Mouse (Mus musculus): Measurements from ENCODE around the gene Lrfn3. TPM values are rescaled to one million over a fixed set of nuclear protein-coding genes. Genes with fewer than 3 reads are reported as not detected.

Lrfn3 gene
- polyA plus RNA-seq, 1 experiment from 2014 or later, result 7.4 TPM

DNA sequence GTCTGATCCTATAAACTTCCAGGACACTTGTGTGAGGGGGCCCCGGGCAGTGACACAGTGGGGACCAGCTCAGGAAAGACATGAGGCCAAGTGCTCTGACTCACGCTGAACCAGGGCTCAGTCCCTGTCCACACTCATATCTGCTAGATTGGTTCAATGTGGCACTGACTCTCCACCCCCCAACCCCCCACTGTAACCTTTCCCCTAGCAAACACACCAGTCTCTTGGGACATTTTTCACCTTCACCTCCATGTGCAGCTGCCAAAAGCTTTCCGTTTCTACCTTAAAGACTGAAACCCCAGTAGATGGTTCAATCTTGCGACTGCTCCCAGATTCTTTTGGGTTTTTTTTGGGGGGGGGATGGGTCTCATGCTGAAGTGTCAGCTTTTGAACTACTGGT, 8.5 kb downstream of the Lrfn3 start:
- H3K36me3 ChIP-seq (replicated peaks; ENCODE audit: insufficient read depth, low read length), result no peaks in the 10 kb centered on the region
- DNase-seq, result peak; percentile 62
- peak overlapping the region; percentile 26; the same call in 1 of the 2 replicates for H3K9ac ChIP-seq (replicated peaks)
- WGBS (ENCODE audit: insufficient replicate concordance), result 54% methylated on average over 3 of the region's 4 CpGs
- H3K27me3 ChIP-seq (ENCODE audit: insufficient read depth, low read length), result no peaks in the 10 kb centered on the region
- no peaks in the 10 kb centered on the region for H3K9me3 ChIP-seq (ENCODE audit: low read length)
- no peak overlapping the region for H3K4me3 ChIP-seq (ENCODE audit: low read depth, low read length)
- TF ChIP-seq EP300 (IDR thresholded peaks at IDR 0.05; ENCODE audit: low read depth) (peak; percentile 38; the same call in 1 of the 2 replicates), CTCF (IDR thresholded peaks at IDR 0.05; ENCODE audit: low read depth) (no peak)
- H3K4me1 ChIP-seq (ENCODE audit: insufficient read depth), result peaks cover 8% of the 10 kb centered on the region
- ATAC-seq, result peak; percentile 70
- peak overlapping the region; percentile 45 for H3K4me2 ChIP-seq (ENCODE audit: low read depth, low read length)
- H3K27ac ChIP-seq (ENCODE audit: low read depth), result peak overlapping the region; percentile 91

DNA sequence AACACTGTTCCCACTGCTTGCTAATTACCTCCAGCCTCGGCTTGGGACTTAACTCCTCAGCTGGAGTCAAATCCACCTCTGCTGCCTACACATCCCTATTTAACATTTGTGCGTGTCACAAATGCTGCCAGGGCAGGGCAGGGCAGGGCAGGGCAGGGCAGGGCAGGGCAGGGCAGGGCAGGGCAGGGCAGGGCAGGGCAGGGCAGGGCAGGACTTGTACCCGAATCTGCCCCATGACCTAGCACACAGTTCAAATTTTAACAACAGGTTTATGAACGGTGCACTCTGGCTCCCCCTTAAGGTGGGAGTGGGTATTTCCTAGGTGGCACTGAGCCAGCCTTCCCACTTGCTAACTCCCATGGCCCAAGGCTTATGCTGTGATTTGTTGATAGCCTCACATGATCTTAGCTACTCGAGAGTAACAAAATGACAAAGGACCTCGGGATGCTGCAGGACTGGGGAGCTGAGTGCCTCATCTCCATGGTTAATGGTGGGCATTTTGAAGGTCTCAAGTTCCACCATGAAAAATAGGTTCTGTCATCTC, 9.2 kb downstream of the Lrfn3 start:
- Histone ChIP-seq H3K4me3 (ENCODE audit: low read depth, low read length) (no peak overlapping the region), H3K36me3 (replicated peaks; ENCODE audit: insufficient read depth, low read length) (no peaks in the 10 kb centered on the region), H3K4me2 (ENCODE audit: low read depth, low read length) (no peak overlapping the region), H3K27ac (ENCODE audit: low read depth) (peak overlapping the region; percentile 91), H3K9me3 (ENCODE audit: low read length) (no peaks in the 10 kb centered on the region), H3K9ac (replicated peaks) (no peak overlapping the region), H3K4me1 (ENCODE audit: insufficient read depth) (peaks cover 8% of the 10 kb centered on the region), H3K27me3 (ENCODE audit: insufficient read depth, low read length) (0 out of 2 replicates have a peak, but pooled peaks cover 3% of the 10 kb centered on the region)
- WGBS (ENCODE audit: insufficient replicate concordance), result 19% methylated on average over 6 of the region's 6 CpGs
- TF ChIP-seq EP300 (IDR thresholded peaks at IDR 0.05; ENCODE audit: low read depth) (no peak), CTCF (IDR thresholded peaks at IDR 0.05; ENCODE audit: low read depth) (peak; percentile 81)
- ATAC-seq, result peak; percentile 78
- peak; percentile 81 for DNase-seq

DNA sequence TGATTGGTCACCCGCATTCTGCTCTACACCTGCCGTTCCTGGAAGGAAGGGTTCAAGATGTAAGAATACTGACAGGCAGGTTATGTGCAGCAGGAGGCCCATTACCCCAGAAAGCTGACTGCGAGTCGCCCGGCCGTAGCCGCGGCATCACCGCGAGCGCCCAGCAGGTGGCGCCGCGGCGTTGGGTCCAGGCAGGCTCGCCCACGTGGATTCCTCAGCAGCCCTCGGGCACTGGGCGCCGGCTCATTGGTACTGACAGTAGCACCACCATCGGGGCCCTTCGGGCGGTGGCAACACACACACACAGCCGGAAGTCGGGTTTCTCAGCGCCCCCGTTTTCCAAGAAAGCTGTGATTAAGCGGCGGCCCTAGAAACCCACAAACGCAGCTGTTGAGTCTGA, 14.7 kb downstream of the Lrfn3 start:
- Histone ChIP-seq H3K9me3 (ENCODE audit: low read length) (no peaks in the 10 kb centered on the region), H3K4me1 (ENCODE audit: insufficient read depth) (no peaks in the 10 kb centered on the region), H3K4me3 (ENCODE audit: low read depth, low read length) (no peak overlapping the region), H3K36me3 (replicated peaks; ENCODE audit: insufficient read depth, low read length) (no peaks in the 10 kb centered on the region), H3K27ac (ENCODE audit: low read depth) (no peak overlapping the region), H3K27me3 (ENCODE audit: insufficient read depth, low read length) (peaks cover 14% of the 10 kb centered on the region; the same call in 1 of the 2 replicates), H3K4me2 (ENCODE audit: low read depth, low read length) (no peak overlapping the region), H3K9ac (replicated peaks) (no peak overlapping the region)
- peak; percentile 80 for DNase-seq
- WGBS (ENCODE audit: insufficient replicate concordance), result 2% methylated on average over 30 of the region's 30 CpGs
- ATAC-seq, result peak; percentile 72
- TF ChIP-seq CTCF (IDR thresholded peaks at IDR 0.05; ENCODE audit: low read depth) (peak; percentile 88), EP300 (IDR thresholded peaks at IDR 0.05; ENCODE audit: low read depth) (no peak)

DNA sequence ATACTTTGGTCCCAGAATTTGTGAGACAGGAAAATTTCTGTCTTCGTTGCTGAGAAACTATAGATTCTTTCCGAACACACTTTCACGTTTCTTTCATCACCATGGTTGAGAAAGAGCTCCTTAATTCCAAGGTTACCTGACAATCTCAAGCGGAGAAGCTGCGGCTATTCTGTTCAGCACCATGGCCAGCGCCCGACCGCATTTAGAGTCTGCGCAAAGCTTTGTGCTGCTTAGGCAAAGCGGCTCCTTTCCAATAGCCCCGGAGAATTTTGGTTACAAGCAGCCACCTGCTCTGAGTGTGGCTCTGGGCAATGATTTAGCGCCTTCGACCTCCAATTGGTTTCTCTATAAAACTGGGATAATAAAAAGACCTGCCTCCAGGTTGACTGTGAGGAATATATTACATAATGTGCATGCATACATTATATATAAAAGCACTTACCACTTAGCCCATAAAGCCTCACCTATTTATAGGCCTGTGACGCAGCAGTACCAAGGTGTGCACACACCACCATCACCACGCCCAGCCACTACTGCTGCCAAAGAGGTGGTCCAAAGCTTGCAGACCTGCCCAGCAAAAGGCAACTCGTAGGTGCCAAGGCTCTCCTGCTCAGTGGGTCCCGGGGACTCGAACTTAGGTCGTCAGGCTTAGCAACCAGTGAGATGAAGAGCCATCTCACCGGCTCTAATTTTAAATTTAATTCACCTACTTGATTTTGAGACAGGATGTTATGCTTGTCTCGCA, 15.8 kb downstream of the Lrfn3 start:
- ATAC-seq (no peak), DNase-seq (peak; percentile 79)
- H3K9ac ChIP-seq (replicated peaks), result no peak overlapping the region
- H3K4me3 ChIP-seq (ENCODE audit: low read depth, low read length), result no peak overlapping the region
- WGBS (ENCODE audit: insufficient replicate concordance), result 23% methylated on average over 21 of the region's 21 CpGs
- no peaks in the 10 kb centered on the region for H3K9me3 ChIP-seq (ENCODE audit: low read length)
- no peaks in the 10 kb centered on the region for H3K4me1 ChIP-seq (ENCODE audit: insufficient read depth)
- no peaks in the 10 kb centered on the region for H3K36me3 ChIP-seq (replicated peaks; ENCODE audit: insufficient read depth, low read length)
- TF ChIP-seq EP300 (IDR thresholded peaks at IDR 0.05; ENCODE audit: low read depth), result no peak
- TF ChIP-seq CTCF (IDR thresholded peaks at IDR 0.05; ENCODE audit: low read depth), result no peak
- peaks cover 14% of the 10 kb centered on the region; the same call in 1 of the 2 replicates for H3K27me3 ChIP-seq (ENCODE audit: insufficient read depth, low read length)
- H3K27ac ChIP-seq (ENCODE audit: low read depth), result no peak overlapping the region
- H3K4me2 ChIP-seq (ENCODE audit: low read depth, low read length), result no peak overlapping the region

DNA sequence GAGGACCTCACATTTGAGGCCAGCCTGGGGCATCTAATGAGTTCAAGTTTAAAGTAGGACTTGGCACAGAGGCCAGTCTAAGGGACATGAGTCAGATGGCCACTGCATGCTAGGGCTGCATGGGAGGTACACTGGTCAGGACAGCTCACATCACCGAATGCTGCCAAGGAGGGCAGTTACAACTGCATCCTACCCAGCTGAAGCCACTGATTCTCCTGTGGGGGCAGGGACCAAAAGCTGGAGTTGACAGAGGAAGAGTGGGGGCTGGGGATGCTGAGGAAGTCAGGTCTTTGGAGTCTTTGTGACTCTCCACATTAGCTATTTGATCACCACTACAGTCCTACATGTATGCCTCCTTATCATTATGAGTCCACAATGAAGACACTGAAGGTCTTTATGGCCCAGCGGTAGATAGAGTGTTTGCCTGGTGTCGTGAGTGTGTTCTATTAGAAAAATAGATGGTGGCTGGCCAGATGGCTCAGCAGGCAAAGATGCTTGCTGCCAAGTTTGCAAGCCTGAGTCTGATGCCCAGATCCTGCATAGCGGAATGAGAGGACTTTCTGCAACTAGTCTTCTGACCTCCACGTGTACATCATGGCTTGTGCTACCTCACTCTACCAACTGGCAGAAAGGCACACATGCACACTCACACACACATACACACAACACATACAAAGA, 23.0 kb downstream of the Lrfn3 start:
- no peaks in the 10 kb centered on the region for H3K9me3 ChIP-seq (ENCODE audit: low read length)
- WGBS (ENCODE audit: insufficient replicate concordance), result 65% methylated on average over 5 of the region's 5 CpGs
- DNase-seq (no peak), ATAC-seq (no peak)
- H3K9ac ChIP-seq (replicated peaks), result no peak overlapping the region
- H3K4me1 ChIP-seq (ENCODE audit: insufficient read depth), result no peaks in the 10 kb centered on the region
- H3K27me3 ChIP-seq (ENCODE audit: insufficient read depth, low read length), result peaks cover 10% of the 10 kb centered on the region; the same call in 1 of the 2 replicates
- H3K4me2 ChIP-seq (ENCODE audit: low read depth, low read length), result no peak overlapping the region
- TF ChIP-seq EP300 (IDR thresholded peaks at IDR 0.05; ENCODE audit: low read depth) (no peak), CTCF (IDR thresholded peaks at IDR 0.05; ENCODE audit: low read depth) (no peak)
- no peak overlapping the region for H3K27ac ChIP-seq (ENCODE audit: low read depth)
- no peaks in the 10 kb centered on the region for H3K36me3 ChIP-seq (replicated peaks; ENCODE audit: insufficient read depth, low read length)
- H3K4me3 ChIP-seq (ENCODE audit: low read depth, low read length), result no peak overlapping the region

DNA sequence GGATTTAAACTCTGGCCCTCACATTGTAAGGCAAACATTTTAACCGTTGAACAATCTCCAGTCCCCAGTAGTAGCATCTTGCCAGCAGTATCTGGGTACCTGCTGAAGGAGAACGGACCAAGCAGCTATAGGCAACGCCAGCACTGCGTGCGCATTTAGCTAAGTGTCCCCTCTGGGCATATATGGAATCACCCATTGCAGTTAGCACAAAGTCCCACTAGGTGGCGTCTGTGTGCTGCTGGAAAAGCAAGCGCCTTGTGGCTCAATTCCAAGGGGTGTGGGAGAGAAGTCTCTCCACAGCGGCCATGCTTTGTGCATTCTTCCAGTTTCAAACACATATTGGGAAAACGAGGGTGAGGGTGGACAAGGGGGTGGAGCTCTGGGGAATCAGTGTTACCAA, 26.2 kb downstream of the Lrfn3 start:
- Histone ChIP-seq H3K4me1 (ENCODE audit: insufficient read depth) (peaks cover 8% of the 10 kb centered on the region), H3K27ac (ENCODE audit: low read depth) (no peak overlapping the region), H3K36me3 (replicated peaks; ENCODE audit: insufficient read depth, low read length) (no peaks in the 10 kb centered on the region), H3K9ac (replicated peaks) (no peak overlapping the region), H3K4me3 (ENCODE audit: low read depth, low read length) (no peak overlapping the region), H3K9me3 (ENCODE audit: low read length) (no peaks in the 10 kb centered on the region), H3K4me2 (ENCODE audit: low read depth, low read length) (no peak overlapping the region), H3K27me3 (ENCODE audit: insufficient read depth, low read length) (peaks cover 10% of the 10 kb centered on the region; the same call in 1 of the 2 replicates)
- TF ChIP-seq CTCF (IDR thresholded peaks at IDR 0.05; ENCODE audit: low read depth), result peak; percentile 91
- TF ChIP-seq EP300 (IDR thresholded peaks at IDR 0.05; ENCODE audit: low read depth), result no peak
- WGBS (ENCODE audit: insufficient replicate concordance), result 3% methylated on average over 9 of the region's 9 CpGs
- DNase-seq, result peak; percentile 86
- ATAC-seq, result peak; percentile 49; the same call in 1 of the 2 replicates

All from liver, postnatal 0 days (tissue).